Mouse (Mus musculus) MEL (cell line): ENCODE results near the gene Acvr1b. TPM values are rescaled to one million over a fixed set of nuclear protein-coding genes. Genes with fewer than 3 reads are reported as not detected.

ENCODE experiments used
- DNase-seq: peaks from one replicate; pipeline ENCODE4 v3.0.0; 2011; ENCODE audit warnings: low read depth, low spot score
- H3K27ac ChIP-seq: 2 replicates; pipeline ENCODE4 v1.5.1; 2012; ENCODE audit warnings: low read depth, mild to moderate bottlenecking, control low read depth, low read length, moderate library complexity; ENCODE audit not compliant: control insufficient read depth
- H3K27me3 ChIP-seq, 2 experiments: fragments of 150-350 bp in 1 of 2; sonication (generic) in 1 of 2; 2 replicates each; pipeline ENCODE4 v1.6.1; 2012; ENCODE audit warnings: low read length in 2 of 2, mild to moderate bottlenecking in 2 of 2, improper control_type of control experiment in 1 of 2, moderate library complexity in 1 of 2; ENCODE audit not compliant: insufficient read depth in 2 of 2, control insufficient read depth in 1 of 2
- H3K36me3 ChIP-seq, 2 experiments: 2 replicates each; pipeline ENCODE4 v1.6.1; 2012 to 2014; ENCODE audit warnings: low read length in 2 of 2, improper control_type of control experiment in 1 of 2, inconsistent platforms in 1 of 2, mild to moderate bottlenecking in 1 of 2; ENCODE audit not compliant: insufficient read depth in 2 of 2, control insufficient read depth in 1 of 2
- H3K4me1 ChIP-seq, 2 experiments: fragments of 150-350 bp in 1 of 2; sonication (generic) in 1 of 2; 2 replicates each; pipeline ENCODE4 v1.6.1; 2012; ENCODE audit warnings: low read length in 2 of 2, improper control_type of control experiment in 1 of 2, mild to moderate bottlenecking in 1 of 2; ENCODE audit not compliant: insufficient read depth in 2 of 2, control insufficient read depth in 1 of 2
- H3K4me3 ChIP-seq, 2 experiments: fragments of 150-350 bp in 1 of 2; sonication (generic) in 1 of 2; 2 replicates each; pipeline ENCODE4 v1.5.1; 2012; ENCODE audit warnings: low read depth in 2 of 2, low read length in 2 of 2, mild to moderate bottlenecking in 2 of 2, moderate library complexity in 2 of 2, control low read depth in 1 of 2, improper control_type of control experiment in 1 of 2; ENCODE audit not compliant: control insufficient read depth in 1 of 2, insufficient read depth in 1 of 2
- H3K79me2 ChIP-seq: 2 replicates; pipeline ENCODE4 v1.6.1; 2012; ENCODE audit warnings: mild to moderate bottlenecking, low read length, moderate library complexity; ENCODE audit not compliant: control insufficient read depth, poor library complexity, insufficient read depth
- H3K9ac ChIP-seq: 2 replicates; pipeline ENCODE4 v1.6.1; 2012; ENCODE audit warnings: low read depth, mild to moderate bottlenecking, control low read depth, low read length, moderate library complexity; ENCODE audit not compliant: control insufficient read depth, poor library complexity, severe bottlenecking
- H3K9me3 ChIP-seq: fragments of 150-350 bp; sonication (generic); replicated peaks from 2 replicates; pipeline ENCODE4 v1.6.1; 2012; ENCODE audit warnings: mild to moderate bottlenecking, low read length, improper control_type of control experiment, moderate library complexity; ENCODE audit not compliant: insufficient read depth
- BHLHE40 ChIP-seq: IDR thresholded peaks from 2 replicates; pipeline ENCODE4 v1.6.1; 2012; ENCODE audit warnings: low read depth, mild to moderate bottlenecking, inconsistent platforms, low read length, improper control_type of control experiment, borderline replicate concordance
- CHD1 ChIP-seq: IDR thresholded peaks from 2 replicates; pipeline ENCODE4 v1.6.1; 2012; ENCODE audit warnings: low read depth, mild to moderate bottlenecking, inconsistent platforms, low read length, improper control_type of control experiment
- CTCF ChIP-seq, 3 experiments: IDR thresholded peaks in 2 of 3; conservative IDR thresholded peaks in 1 of 3; 2 replicates each; pipeline ENCODE4 v1.5.1; 2011 to 2012; ENCODE audit warnings: low read length in 3 of 3, low read depth in 2 of 3, mild to moderate bottlenecking in 2 of 3, improper control_type of control experiment in 1 of 3, inconsistent platforms in 1 of 3, mixed read lengths in 1 of 3, moderate library complexity in 1 of 3; ENCODE audit not compliant: control insufficient read depth in 1 of 3, insufficient read depth in 1 of 3, poor library complexity in 1 of 3, severe bottlenecking in 1 of 3
- E2F4 ChIP-seq: IDR thresholded peaks from 2 replicates; pipeline ENCODE4 v1.6.1; 2011; ENCODE audit warnings: low read depth, low read length, improper control_type of control experiment, borderline replicate concordance
- EP300 ChIP-seq, 2 experiments: IDR thresholded peaks; 2 replicates each; pipeline ENCODE4 v1.6.1; 2011; ENCODE audit warnings: improper control_type of control experiment in 2 of 2, low read length in 2 of 2, low read depth in 1 of 2, mild to moderate bottlenecking in 1 of 2
- KAT2A ChIP-seq: conservative IDR thresholded peaks from 2 replicates; pipeline ENCODE4 v1.6.1; 2012; ENCODE audit warnings: low read depth, low read length, improper control_type of control experiment, inconsistent platforms
- MAFK ChIP-seq: IDR thresholded peaks from 2 replicates; pipeline ENCODE4 v1.6.1; 2011; ENCODE audit warnings: low read depth, mild to moderate bottlenecking, low read length, improper control_type of control experiment, borderline replicate concordance
- MAX ChIP-seq: IDR thresholded peaks from 2 replicates; pipeline ENCODE4 v1.6.1; 2011; ENCODE audit warnings: low read length, improper control_type of control experiment
- POLR2AphosphoS5 ChIP-seq: IDR thresholded peaks from 2 replicates; pipeline ENCODE4 v1.6.1; 2012; ENCODE audit warnings: low read depth, borderline replicate concordance, mild to moderate bottlenecking, inconsistent platforms, low read length, moderate library complexity, mixed read lengths
- RAD21 ChIP-seq: IDR thresholded peaks from 2 replicates; pipeline ENCODE4 v1.6.1; 2011; ENCODE audit warnings: mild to moderate bottlenecking, low read depth, low read length, improper control_type of control experiment
- SMC3 ChIP-seq: IDR thresholded peaks from 2 replicates; pipeline ENCODE4 v1.6.1; 2011; ENCODE audit warnings: low read depth, low read length, improper control_type of control experiment
- TBP ChIP-seq: IDR thresholded peaks from 2 replicates; pipeline ENCODE4 v1.8.0; 2011; ENCODE audit warnings: low read depth, low read length, improper control_type of control experiment
- UBTF ChIP-seq: IDR thresholded peaks from 2 replicates; pipeline ENCODE4 v1.6.1; 2012; ENCODE audit warnings: low read depth, mild to moderate bottlenecking, inconsistent platforms, low read length, improper control_type of control experiment, moderate library complexity, borderline replicate concordance; ENCODE audit not compliant: insufficient read depth
- USF2 ChIP-seq, 2 experiments: IDR thresholded peaks; 2 replicates each; pipeline ENCODE4 v1.6.1; 2011 to 2012; ENCODE audit warnings: improper control_type of control experiment in 2 of 2, low read length in 2 of 2, borderline replicate concordance in 1 of 2, inconsistent platforms in 1 of 2, low read depth in 1 of 2, mild to moderate bottlenecking in 1 of 2; ENCODE audit not compliant: insufficient read depth in 1 of 2
- ZC3H11A ChIP-seq: IDR thresholded peaks from 2 replicates; pipeline ENCODE4 v1.6.1; 2012; ENCODE audit warnings: low read depth, mild to moderate bottlenecking, inconsistent platforms, low read length, improper control_type of control experiment
- ZKSCAN1 ChIP-seq: IDR thresholded peaks from 2 replicates; pipeline ENCODE4 v1.6.1; 2012; ENCODE audit warnings: low read depth, mild to moderate bottlenecking, inconsistent platforms, low read length, improper control_type of control experiment, moderate library complexity
- polyA plus RNA-seq, 2 experiments: library from polyadenylated mRNA; stranded (reverse) in 1 of 2; unstranded in 1 of 2; fragments of >175 nt in 1 of 2; fragments of >200 nt in 1 of 2; gene quantifications; 2 replicates each; pipeline versions ENCODE4 v1.2.1 to v1.2.4; 2012; ENCODE audit warnings: low replicate concordance in 2 of 2, low read depth in 1 of 2; ENCODE audit not compliant: insufficient read length in 2 of 2, insufficient read depth in 1 of 2, missing spikeins in 1 of 2
- total RNA-seq: library from RNA; depleted of rRNA; stranded (reverse); fragments of 300-350 nt; gene quantifications from 2 replicates; pipeline ENCODE4 v1.2.3, GENCODE M21; 2012

Gene Acvr1b
- total and polyA plus RNA-seq, 3 experiments, result 10.4 to 13.2 TPM; not detected in 1

GRCm38 (mm10) chr15:101184300-101184699 lies 10.4 kb downstream of the Acvr1b start:
- no peak overlapping the region for H3K9ac ChIP-seq
- H3K9me3 ChIP-seq, result no peaks in the 10 kb centered on the region
- peaks cover 0 to 7% of the 10 kb centered on the region in 2 experiments; a peak in 3 of 4 replicates for H3K36me3 ChIP-seq
- H3K27ac ChIP-seq, result no peak overlapping the region
- H3K27me3 ChIP-seq, result no peaks in the 10 kb centered on the region
- 0 out of 4 replicates have a peak, but pooled peaks cover 0 to 7% of the 10 kb centered on the region in 2 experiments for H3K4me1 ChIP-seq
- H3K4me3 ChIP-seq, result no peak overlapping the region
- H3K79me2 ChIP-seq, result peaks cover 17% of the 10 kb centered on the region
- no peak for TF ChIP-seq KAT2A
- TF ChIP-seq USF2 (IDR thresholded peaks at IDR 0.05; ENCODE audit: borderline replicate concordance in 1 of 2, insufficient read depth in 1 of 2, low read depth in 1 of 2, low read length in 2 of 2), result no peak
- TF ChIP-seq EP300 (IDR thresholded peaks at IDR 0.05; ENCODE audit: low read depth in 1 of 2, low read length in 2 of 2), result no peak
- TF ChIP-seq POLR2AphosphoS5, result no peak
- no peak for TF ChIP-seq ZKSCAN1
- no peak for TF ChIP-seq MAFK
- no peak for TF ChIP-seq BHLHE40
- TF ChIP-seq ZC3H11A, result no peak
- no peak for DNase-seq

GRCm38 (mm10) chr15:101185549-101185948 lies 11.7 kb downstream of the Acvr1b start:
- Histone ChIP-seq H3K27ac (no peak overlapping the region), H3K9ac (no peak overlapping the region), H3K4me1 (peaks cover under 1 to 11% of the 10 kb centered on the region in 2 experiments), H3K9me3 (no peaks in the 10 kb centered on the region), H3K4me3 (no peak overlapping the region), H3K79me2 (peaks cover 9% of the 10 kb centered on the region), H3K27me3 (no peaks in the 10 kb centered on the region), H3K36me3 (peaks cover 0 to 7% of the 10 kb centered on the region in 2 experiments; a peak in 3 of 4 replicates)
- peak; percentile 57 for DNase-seq
- TF ChIP-seq MAX, result no peak
- peak; percentile 46 for TF ChIP-seq SMC3
- peak; percentile 58 to 70 (median 58) for TF ChIP-seq CTCF (IDR thresholded peaks at IDR 0.05 in 2 of 3, conservative IDR thresholded peaks at IDR 0.05 in 1 of 3; ENCODE audit: control insufficient read depth in 1 of 3, insufficient read depth in 1 of 3, low read depth in 2 of 3, low read length in 3 of 3, poor library complexity in 1 of 3, severe bottlenecking in 1 of 3)
- peak; percentile 47 for TF ChIP-seq RAD21
- no peak for TF ChIP-seq TBP

GRCm38 (mm10) chr15:101187907-101188306 lies 14.0 kb downstream of the Acvr1b start:
- Histone ChIP-seq H3K9ac (no peak overlapping the region), H3K79me2 (0 out of 2 replicates have a peak, but pooled peaks cover 1% of the 10 kb centered on the region), H3K9me3 (no peaks in the 10 kb centered on the region), H3K27me3 (no peaks in the 10 kb centered on the region), H3K4me3 (no peak overlapping the region), H3K36me3 (peaks cover 0 to 25% of the 10 kb centered on the region in 2 experiments; a peak in 3 of 4 replicates), H3K27ac (no peak overlapping the region), H3K4me1 (peaks cover 13 to 29% of the 10 kb centered on the region in 2 experiments)
- no peak for TF ChIP-seq CHD1
- no peak for TF ChIP-seq UBTF
- TF ChIP-seq E2F4, result no peak
- peak; percentile 31 to 32 (median 32); a peak in 5 of 6 replicates for TF ChIP-seq CTCF (IDR thresholded peaks at IDR 0.05 in 2 of 3, conservative IDR thresholded peaks at IDR 0.05 in 1 of 3; ENCODE audit: control insufficient read depth in 1 of 3, insufficient read depth in 1 of 3, low read depth in 2 of 3, low read length in 3 of 3, poor library complexity in 1 of 3, severe bottlenecking in 1 of 3)
- DNase-seq, result peak; percentile 46
